Mouse (Mus musculus) MEL (cell line): Measurements from ENCODE around the gene Hsd3b7. TPM values are rescaled to one million over a fixed set of nuclear protein-coding genes. Genes with fewer than 3 reads are reported as not detected.

Experiments
- DNase-seq: peaks from one replicate; pipeline ENCODE4 v3.0.0; 2011; ENCODE audit warnings: low read depth, low spot score
- H3K27ac ChIP-seq: 2 replicates; pipeline ENCODE4 v1.5.1; 2012; ENCODE audit warnings: low read depth, mild to moderate bottlenecking, control low read depth, low read length, moderate library complexity; ENCODE audit not compliant: control insufficient read depth
- H3K27me3 ChIP-seq, 2 experiments: fragments of 150-350 bp in 1 of 2; sonication (generic) in 1 of 2; 2 replicates each; pipeline ENCODE4 v1.6.1; 2012; ENCODE audit warnings: low read length in 2 of 2, mild to moderate bottlenecking in 2 of 2, improper control_type of control experiment in 1 of 2, moderate library complexity in 1 of 2; ENCODE audit not compliant: insufficient read depth in 2 of 2, control insufficient read depth in 1 of 2
- H3K36me3 ChIP-seq, 2 experiments: 2 replicates each; pipeline ENCODE4 v1.6.1; 2012 to 2014; ENCODE audit warnings: low read length in 2 of 2, improper control_type of control experiment in 1 of 2, inconsistent platforms in 1 of 2, mild to moderate bottlenecking in 1 of 2; ENCODE audit not compliant: insufficient read depth in 2 of 2, control insufficient read depth in 1 of 2
- H3K4me1 ChIP-seq, 2 experiments: fragments of 150-350 bp in 1 of 2; sonication (generic) in 1 of 2; 2 replicates each; pipeline ENCODE4 v1.6.1; 2012; ENCODE audit warnings: low read length in 2 of 2, improper control_type of control experiment in 1 of 2, mild to moderate bottlenecking in 1 of 2; ENCODE audit not compliant: insufficient read depth in 2 of 2, control insufficient read depth in 1 of 2
- H3K4me3 ChIP-seq, 2 experiments: fragments of 150-350 bp in 1 of 2; sonication (generic) in 1 of 2; 2 replicates each; pipeline ENCODE4 v1.5.1; 2012; ENCODE audit warnings: low read depth in 2 of 2, low read length in 2 of 2, mild to moderate bottlenecking in 2 of 2, moderate library complexity in 2 of 2, control low read depth in 1 of 2, improper control_type of control experiment in 1 of 2; ENCODE audit not compliant: control insufficient read depth in 1 of 2, insufficient read depth in 1 of 2
- H3K79me2 ChIP-seq: 2 replicates; pipeline ENCODE4 v1.6.1; 2012; ENCODE audit warnings: mild to moderate bottlenecking, low read length, moderate library complexity; ENCODE audit not compliant: control insufficient read depth, poor library complexity, insufficient read depth
- H3K9ac ChIP-seq: 2 replicates; pipeline ENCODE4 v1.6.1; 2012; ENCODE audit warnings: low read depth, mild to moderate bottlenecking, control low read depth, low read length, moderate library complexity; ENCODE audit not compliant: control insufficient read depth, poor library complexity, severe bottlenecking
- H3K9me3 ChIP-seq: fragments of 150-350 bp; sonication (generic); replicated peaks from 2 replicates; pipeline ENCODE4 v1.6.1; 2012; ENCODE audit warnings: mild to moderate bottlenecking, low read length, improper control_type of control experiment, moderate library complexity; ENCODE audit not compliant: insufficient read depth
- BHLHE40 ChIP-seq: IDR thresholded peaks from 2 replicates; pipeline ENCODE4 v1.6.1; 2012; ENCODE audit warnings: low read depth, mild to moderate bottlenecking, inconsistent platforms, low read length, improper control_type of control experiment, borderline replicate concordance
- CHD1 ChIP-seq: IDR thresholded peaks from 2 replicates; pipeline ENCODE4 v1.6.1; 2012; ENCODE audit warnings: low read depth, mild to moderate bottlenecking, inconsistent platforms, low read length, improper control_type of control experiment
- CHD2 ChIP-seq: IDR thresholded peaks from 2 replicates; pipeline ENCODE4 v1.6.1; 2011; ENCODE audit warnings: low read length, improper control_type of control experiment
- CTCF ChIP-seq, 3 experiments: IDR thresholded peaks in 2 of 3; conservative IDR thresholded peaks in 1 of 3; 2 replicates each; pipeline ENCODE4 v1.5.1; 2011 to 2012; ENCODE audit warnings: low read length in 3 of 3, low read depth in 2 of 3, mild to moderate bottlenecking in 2 of 3, improper control_type of control experiment in 1 of 3, inconsistent platforms in 1 of 3, mixed read lengths in 1 of 3, moderate library complexity in 1 of 3; ENCODE audit not compliant: control insufficient read depth in 1 of 3, insufficient read depth in 1 of 3, poor library complexity in 1 of 3, severe bottlenecking in 1 of 3
- E2F4 ChIP-seq: IDR thresholded peaks from 2 replicates; pipeline ENCODE4 v1.6.1; 2011; ENCODE audit warnings: low read depth, low read length, improper control_type of control experiment, borderline replicate concordance
- ETS1 ChIP-seq: IDR thresholded peaks from 2 replicates; pipeline ENCODE4 v1.6.1; 2012; ENCODE audit warnings: low read depth, mild to moderate bottlenecking, inconsistent platforms, low read length, improper control_type of control experiment, moderate library complexity
- GABPA ChIP-seq: IDR thresholded peaks from 2 replicates; pipeline ENCODE4 v1.6.1; 2012; ENCODE audit warnings: low read depth, mild to moderate bottlenecking, inconsistent platforms, low read length, improper control_type of control experiment, moderate library complexity
- GATA1 ChIP-seq: IDR thresholded peaks from 2 replicates; pipeline ENCODE4 v1.6.1; 2011; ENCODE audit warnings: low read depth, low read length, improper control_type of control experiment
- HCFC1 ChIP-seq: IDR thresholded peaks from 2 replicates; pipeline ENCODE4 v1.6.1; 2012; ENCODE audit warnings: low read depth, mild to moderate bottlenecking, inconsistent platforms, low read length, improper control_type of control experiment, moderate library complexity
- JUND ChIP-seq: IDR thresholded peaks from 2 replicates; pipeline ENCODE4 v1.6.1; 2011; ENCODE audit warnings: low read depth, mild to moderate bottlenecking, improper control_type of control experiment, low read length
- MAFK ChIP-seq: IDR thresholded peaks from 2 replicates; pipeline ENCODE4 v1.6.1; 2011; ENCODE audit warnings: low read depth, mild to moderate bottlenecking, low read length, improper control_type of control experiment, borderline replicate concordance
- MAX ChIP-seq: IDR thresholded peaks from 2 replicates; pipeline ENCODE4 v1.6.1; 2011; ENCODE audit warnings: low read length, improper control_type of control experiment
- MAZ ChIP-seq: IDR thresholded peaks from 2 replicates; pipeline ENCODE4 v1.6.1; 2012; ENCODE audit warnings: low read depth, mild to moderate bottlenecking, inconsistent platforms, low read length, improper control_type of control experiment
- MEF2A ChIP-seq: IDR thresholded peaks from 2 replicates; pipeline ENCODE4 v1.6.1; 2014; ENCODE audit warnings: low read depth, mild to moderate bottlenecking, inconsistent platforms, low read length, improper control_type of control experiment; ENCODE audit not compliant: poor library complexity, insufficient replicate concordance, severe bottlenecking; ENCODE audit errors: extremely low read depth
- MXI1 ChIP-seq: IDR thresholded peaks from 2 replicates; pipeline ENCODE4 v1.6.1; 2011; ENCODE audit warnings: mild to moderate bottlenecking, low read depth, low read length, improper control_type of control experiment
- MYB ChIP-seq: IDR thresholded peaks from 2 replicates; pipeline ENCODE4 v1.6.1; 2011; ENCODE audit warnings: mild to moderate bottlenecking, low read depth, low read length, improper control_type of control experiment
- MYC ChIP-seq: IDR thresholded peaks from 2 replicates; pipeline ENCODE4 v1.6.1; 2011; ENCODE audit warnings: low read depth, mild to moderate bottlenecking, low read length, improper control_type of control experiment, moderate library complexity
- NRF1 ChIP-seq: IDR thresholded peaks from 2 replicates; pipeline ENCODE4 v1.6.1; 2014; ENCODE audit warnings: low read depth, mild to moderate bottlenecking, inconsistent platforms, low read length, improper control_type of control experiment, moderate library complexity; ENCODE audit not compliant: poor library complexity, insufficient read depth, severe bottlenecking
- POLR2A ChIP-seq, 2 experiments: IDR thresholded peaks; 2 replicates each; pipeline ENCODE4 v1.6.1; 2011 to 2012; ENCODE audit warnings: low read length in 2 of 2, mild to moderate bottlenecking in 2 of 2, control low read depth in 1 of 2, improper control_type of control experiment in 1 of 2, low read depth in 1 of 2, moderate library complexity in 1 of 2; ENCODE audit not compliant: control insufficient read depth in 1 of 2, insufficient read depth in 1 of 2, poor library complexity in 1 of 2
- POLR2AphosphoS2 ChIP-seq: IDR thresholded peaks from 2 replicates; pipeline ENCODE4 v1.6.1; 2011; ENCODE audit warnings: low read length, improper control_type of control experiment
- POLR2AphosphoS5 ChIP-seq: IDR thresholded peaks from 2 replicates; pipeline ENCODE4 v1.6.1; 2012; ENCODE audit warnings: low read depth, borderline replicate concordance, mild to moderate bottlenecking, inconsistent platforms, low read length, moderate library complexity, mixed read lengths
- RCOR1 ChIP-seq: IDR thresholded peaks from 2 replicates; pipeline ENCODE4 v1.6.1; 2012; ENCODE audit warnings: low read depth, mild to moderate bottlenecking, inconsistent platforms, low read length, improper control_type of control experiment
- SIN3A ChIP-seq: IDR thresholded peaks from 2 replicates; pipeline ENCODE4 v1.6.1; 2012; ENCODE audit warnings: low read length, improper control_type of control experiment, inconsistent platforms
- SMC3 ChIP-seq: IDR thresholded peaks from 2 replicates; pipeline ENCODE4 v1.6.1; 2011; ENCODE audit warnings: low read depth, low read length, improper control_type of control experiment
- TAL1 ChIP-seq: IDR thresholded peaks from 2 replicates; pipeline ENCODE4 v1.6.1; 2012; ENCODE audit warnings: mild to moderate bottlenecking, inconsistent platforms, low read length, moderate library complexity, mixed read lengths
- TCF12 ChIP-seq: IDR thresholded peaks from 2 replicates; pipeline ENCODE4 v1.6.1; 2014; ENCODE audit warnings: low read depth, mild to moderate bottlenecking, inconsistent platforms, low read length, improper control_type of control experiment, moderate library complexity
- UBTF ChIP-seq: IDR thresholded peaks from 2 replicates; pipeline ENCODE4 v1.6.1; 2012; ENCODE audit warnings: low read depth, mild to moderate bottlenecking, inconsistent platforms, low read length, improper control_type of control experiment, moderate library complexity, borderline replicate concordance; ENCODE audit not compliant: insufficient read depth
- USF2 ChIP-seq, 2 experiments: IDR thresholded peaks; 2 replicates each; pipeline ENCODE4 v1.6.1; 2011 to 2012; ENCODE audit warnings: improper control_type of control experiment in 2 of 2, low read length in 2 of 2, borderline replicate concordance in 1 of 2, inconsistent platforms in 1 of 2, low read depth in 1 of 2, mild to moderate bottlenecking in 1 of 2; ENCODE audit not compliant: insufficient read depth in 1 of 2
- ZKSCAN1 ChIP-seq: IDR thresholded peaks from 2 replicates; pipeline ENCODE4 v1.6.1; 2012; ENCODE audit warnings: low read depth, mild to moderate bottlenecking, inconsistent platforms, low read length, improper control_type of control experiment, moderate library complexity
- ZMIZ1 ChIP-seq: IDR thresholded peaks from 2 replicates; pipeline ENCODE4 v1.6.1; 2012; ENCODE audit warnings: low read depth, mild to moderate bottlenecking, inconsistent platforms, low read length, improper control_type of control experiment, moderate library complexity
- ZNF384 ChIP-seq: IDR thresholded peaks from 2 replicates; pipeline ENCODE4 v1.6.1; 2012; ENCODE audit warnings: low read depth, mild to moderate bottlenecking, inconsistent platforms, low read length, improper control_type of control experiment
- polyA plus RNA-seq, 2 experiments: library from polyadenylated mRNA; stranded (reverse) in 1 of 2; unstranded in 1 of 2; fragments of >175 nt in 1 of 2; fragments of >200 nt in 1 of 2; gene quantifications; 2 replicates each; pipeline versions ENCODE4 v1.2.1 to v1.2.4; 2012; ENCODE audit warnings: low replicate concordance in 2 of 2, low read depth in 1 of 2; ENCODE audit not compliant: insufficient read length in 2 of 2, insufficient read depth in 1 of 2, missing spikeins in 1 of 2
- total RNA-seq: library from RNA; depleted of rRNA; stranded (reverse); fragments of 300-350 nt; gene quantifications from 2 replicates; pipeline ENCODE4 v1.2.3, GENCODE M21; 2012

The Hsd3b7 gene
- total and polyA plus RNA-seq, 3 experiments = 0.75 to 1.4 TPM; not detected in 1

DNA sequence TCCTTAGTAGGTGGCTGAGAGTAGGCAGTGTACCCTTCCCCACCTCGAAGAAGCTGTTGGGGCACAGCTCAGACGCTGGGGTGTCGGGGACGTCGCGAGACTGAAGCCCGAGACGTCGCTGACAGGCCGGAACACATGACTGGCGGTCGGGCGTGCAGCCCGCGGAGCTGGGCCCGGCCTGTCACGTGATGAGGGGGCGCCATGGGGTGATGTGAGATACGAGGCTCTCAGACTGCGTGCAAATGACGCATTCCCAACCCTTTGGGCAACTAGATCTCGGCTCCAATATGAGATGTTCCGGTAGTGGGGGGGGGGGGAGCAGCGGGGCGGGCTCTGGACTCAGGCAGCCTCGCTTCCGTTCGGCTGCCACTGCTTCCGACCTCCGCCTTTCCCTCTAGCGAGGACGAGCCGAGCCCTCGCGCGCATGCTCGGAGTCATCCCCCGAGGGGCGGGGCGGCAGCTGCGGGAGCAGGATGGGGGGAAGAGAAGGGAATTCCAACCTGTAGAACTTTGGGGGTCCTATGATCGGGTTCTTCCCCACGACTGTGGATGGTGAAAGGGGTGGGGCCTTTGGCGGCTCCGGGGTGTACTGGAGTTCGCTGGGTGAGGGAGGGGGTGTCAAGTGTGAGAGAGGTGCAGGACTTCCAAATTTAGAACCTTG, 41.1 kb downstream of the Hsd3b7 start (continued):
- TF ChIP-seq USF2 (IDR thresholded peaks at IDR 0.05; ENCODE audit: borderline replicate concordance in 1 of 2, insufficient read depth in 1 of 2, low read depth in 1 of 2, low read length in 2 of 2) (peak; percentile 71 to 93; a peak in 3 of 4 replicates), GABPA (no peak), SIN3A (peak; percentile 62)

DNA sequence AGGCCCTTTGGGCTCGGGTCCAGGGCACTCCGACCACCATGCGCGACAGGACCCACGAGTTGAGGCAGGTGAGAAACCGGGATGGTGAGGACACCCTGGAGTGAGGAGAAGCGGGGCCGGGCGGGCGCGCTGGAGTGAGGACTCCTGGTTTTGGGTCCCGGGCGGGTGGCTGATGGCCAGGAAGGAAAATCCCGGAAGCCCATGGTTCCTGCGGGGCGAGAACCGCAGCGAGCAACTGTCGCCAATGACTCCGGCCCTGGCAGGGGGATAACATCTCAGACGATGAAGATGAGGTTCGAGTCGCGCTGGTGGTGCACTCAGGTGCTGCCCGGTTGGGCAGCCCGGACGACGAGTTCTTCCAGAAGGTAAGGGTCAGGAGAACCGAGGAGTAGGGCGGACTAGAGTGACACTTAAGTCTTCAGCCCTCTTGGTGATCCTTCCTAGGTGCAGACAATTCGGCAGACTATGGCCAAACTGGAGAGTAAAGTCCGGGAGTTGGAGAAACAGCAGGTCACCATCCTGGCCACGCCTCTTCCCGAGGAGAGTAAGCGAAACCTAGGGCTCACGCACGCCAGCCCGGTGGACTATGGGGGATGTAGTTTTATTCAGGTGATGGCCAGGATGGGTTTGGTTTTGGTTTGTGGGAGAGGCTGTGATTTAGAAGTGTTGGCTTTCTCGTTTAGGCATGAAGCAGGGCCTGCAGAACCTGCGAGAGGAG, 41.8 kb downstream of the Hsd3b7 start:
- Histone ChIP-seq H3K27ac (peak overlapping the region; percentile 98), H3K4me1 (0 out of 4 replicates have a peak, but pooled peaks cover 0 to 10% of the 10 kb centered on the region in 2 experiments)
- peak; percentile 88 for DNase-seq
- TF ChIP-seq RCOR1 = no peak
- peak; percentile 34; the same call in 1 of the 2 replicates for TF ChIP-seq POLR2AphosphoS2
- no peak for TF ChIP-seq POLR2AphosphoS5
- peak; percentile 55; the same call in 1 of the 2 replicates for TF ChIP-seq NRF1
- no peak for TF ChIP-seq GABPA
- TF ChIP-seq CTCF (IDR thresholded peaks at IDR 0.05 in 2 of 3, conservative IDR thresholded peaks at IDR 0.05 in 1 of 3; ENCODE audit: control insufficient read depth in 1 of 3, insufficient read depth in 1 of 3, low read depth in 2 of 3, low read length in 3 of 3, poor library complexity in 1 of 3, severe bottlenecking in 1 of 3) = no peak
- no peak for TF ChIP-seq USF2 (IDR thresholded peaks at IDR 0.05; ENCODE audit: borderline replicate concordance in 1 of 2, insufficient read depth in 1 of 2, low read depth in 1 of 2, low read length in 2 of 2)
- no peak for TF ChIP-seq SMC3
- no peak for TF ChIP-seq JUND
- no peak for TF ChIP-seq TAL1
- no peak for TF ChIP-seq MAFK
- TF ChIP-seq BHLHE40 = no peak
- TF ChIP-seq UBTF = no peak
- no peak for TF ChIP-seq ZKSCAN1
- peak; percentile 97 for TF ChIP-seq HCFC1
- TF ChIP-seq ZMIZ1 = peak; percentile 77
- TF ChIP-seq GATA1 = no peak
- TF ChIP-seq MXI1 = peak; percentile 73
- no peak for TF ChIP-seq E2F4
- TF ChIP-seq POLR2A (IDR thresholded peaks at IDR 0.05; ENCODE audit: control insufficient read depth in 1 of 2, insufficient read depth in 1 of 2, low read depth in 1 of 2, low read length in 2 of 2, poor library complexity in 1 of 2) = peak in 1 of 2 experiments; percentile 83; a peak in 2 of 4 replicates
- TF ChIP-seq ETS1 = no peak
- peak; percentile 77; the same call in 1 of the 2 replicates for TF ChIP-seq CHD1
- no peak for TF ChIP-seq MYB
- no peak for TF ChIP-seq ZNF384
- 0 out of 2 replicates have a peak, but pooled peaks have one; percentile 20 for TF ChIP-seq MYC
- no peak for TF ChIP-seq TCF12
- 0 out of 2 replicates have a peak, but pooled peaks have one; percentile 16 for TF ChIP-seq MAX
- no peak for TF ChIP-seq MEF2A
- TF ChIP-seq CHD2 = no peak
- no peak for TF ChIP-seq MAZ

More for the DNA sequence above, 41.8 kb downstream of the Hsd3b7 start:
- H3K9ac ChIP-seq = peak overlapping the region; percentile 99
- H3K36me3 ChIP-seq = peaks cover 0 to 7% of the 10 kb centered on the region in 2 experiments; a peak in 1 of 4 replicates
- no peaks in the 10 kb centered on the region for H3K27me3 ChIP-seq
- no peaks in the 10 kb centered on the region for H3K9me3 ChIP-seq
- peaks cover 7% of the 10 kb centered on the region; the same call in 1 of the 2 replicates for H3K79me2 ChIP-seq
- peak overlapping the region; percentile 78 to 92 for H3K4me3 ChIP-seq
